Mouse (Mus musculus): ENCODE data around the gene Aes.

Gene Aes

DNA sequence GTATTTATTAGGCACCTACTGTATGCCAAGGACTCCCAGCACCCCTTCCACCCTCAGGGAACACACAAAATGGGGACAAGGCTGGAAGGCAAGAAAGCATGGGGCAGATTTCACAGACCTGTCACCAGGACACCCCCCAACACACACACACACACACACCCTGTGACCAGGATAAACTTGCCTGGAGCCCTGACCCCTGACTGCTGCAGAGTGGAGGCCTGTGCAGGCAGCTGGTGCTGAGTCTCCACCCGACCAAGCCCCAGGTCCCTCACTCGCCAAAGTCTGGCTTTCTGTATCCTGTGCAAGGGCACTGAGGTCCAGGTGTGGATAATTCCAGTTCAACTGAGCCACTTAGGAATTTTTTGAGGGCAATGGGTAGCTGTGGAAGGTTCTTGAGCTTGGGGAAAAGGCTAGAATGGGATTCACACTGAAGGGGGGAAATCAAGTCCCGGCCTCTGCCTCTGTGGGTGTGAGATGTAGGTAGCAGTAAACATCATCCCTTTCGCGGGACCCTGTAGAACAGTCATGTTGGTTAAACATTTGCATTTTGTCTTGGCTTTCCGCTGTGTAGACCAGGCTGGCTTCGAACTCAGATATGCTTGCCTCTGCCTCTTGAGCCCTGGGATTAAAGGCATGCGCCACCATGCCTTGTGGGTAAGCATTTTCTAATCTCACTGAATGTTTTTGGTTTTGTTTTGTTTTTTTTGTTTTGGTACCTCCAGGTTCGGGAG is 10.4 kb downstream of the Aes start:
- no peak for DNase-seq

DNA sequence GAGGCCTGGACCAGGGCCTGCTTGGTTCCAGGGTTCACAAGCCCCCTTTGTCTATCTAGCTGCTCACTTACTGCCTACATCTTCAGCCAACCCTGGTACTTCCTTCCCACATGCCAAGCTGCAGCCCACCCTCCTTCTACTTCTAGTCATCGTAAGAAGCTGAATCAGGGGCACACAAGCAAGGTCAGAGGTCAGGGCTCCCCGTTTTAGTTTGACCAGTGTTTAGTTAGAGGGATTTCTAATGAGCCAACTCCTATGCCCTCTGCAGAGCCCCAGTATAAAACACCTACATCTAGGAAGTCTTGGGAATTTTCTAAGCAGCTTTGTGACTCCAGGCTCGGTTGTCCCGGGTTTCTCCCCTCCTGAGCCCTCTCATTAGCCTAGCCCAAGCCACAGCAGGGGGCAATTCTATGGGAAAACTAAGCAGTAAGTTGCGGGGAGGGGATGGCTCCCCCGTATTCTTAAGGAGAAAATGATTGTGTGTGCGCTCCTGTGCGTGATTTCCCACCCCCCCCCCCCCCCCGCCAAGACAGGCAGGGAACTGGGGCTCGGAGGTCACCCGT is 11.0 kb downstream of the Aes start:
- no peak for DNase-seq

GRCm38 (mm10) chr10:81570831-81571500 is 11.7 kb downstream of the Aes start:
- DNase-seq, result peak; percentile 99

DNA sequence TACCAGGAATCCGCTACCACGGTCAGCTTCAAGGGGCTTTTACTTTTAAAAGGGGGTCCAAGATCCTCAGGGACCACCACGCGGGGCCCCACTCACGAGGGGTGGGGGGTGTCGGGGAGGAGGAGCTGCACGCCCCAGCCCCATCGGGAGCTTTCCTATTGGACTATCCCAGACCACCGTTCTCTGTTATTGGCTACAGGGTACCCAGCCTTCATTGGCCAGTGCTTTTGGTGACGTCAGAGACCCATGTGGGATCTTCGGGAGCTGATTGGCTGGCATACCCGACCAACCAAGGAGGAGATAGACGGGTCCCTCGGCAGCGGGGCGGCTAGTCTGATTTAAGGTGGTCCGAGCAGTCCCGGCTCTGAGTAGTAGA is 12.2 kb downstream of the Aes start:
- peak; percentile 100 for DNase-seq

DNA sequence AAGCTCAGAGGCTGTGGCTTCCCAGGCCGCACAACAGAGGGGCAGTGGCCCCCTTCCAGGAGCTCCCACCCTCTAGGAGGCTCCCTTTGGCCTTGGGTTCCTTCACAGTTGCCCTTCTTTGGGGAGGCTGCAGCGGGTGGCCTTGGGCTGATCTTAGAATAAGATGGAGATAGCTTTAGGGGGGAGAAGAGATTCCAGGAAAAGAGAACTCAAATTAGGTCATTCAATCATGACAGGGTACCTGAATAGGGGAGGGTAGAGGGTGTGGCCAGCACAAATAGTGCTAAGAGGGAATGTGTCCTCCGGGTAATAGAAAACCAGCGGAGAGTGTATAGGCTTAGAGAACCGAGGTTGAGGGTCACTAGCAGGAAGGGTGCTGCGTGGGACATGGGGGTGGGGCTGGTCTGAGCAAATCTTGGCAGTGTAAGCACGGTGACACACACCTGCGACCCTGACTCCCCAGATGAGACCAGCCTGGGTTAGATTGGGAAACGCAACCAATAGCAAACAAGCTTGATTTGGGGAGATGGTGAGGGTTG is 12.9 kb downstream of the Aes start:
- peak in 1 of 2 experiments; percentile 57 for DNase-seq

GRCm38 (mm10) chr10:81572975-81573374 is 13.7 kb downstream of the Aes start:
- DNase-seq, result peak; percentile 62 to 67

DNA sequence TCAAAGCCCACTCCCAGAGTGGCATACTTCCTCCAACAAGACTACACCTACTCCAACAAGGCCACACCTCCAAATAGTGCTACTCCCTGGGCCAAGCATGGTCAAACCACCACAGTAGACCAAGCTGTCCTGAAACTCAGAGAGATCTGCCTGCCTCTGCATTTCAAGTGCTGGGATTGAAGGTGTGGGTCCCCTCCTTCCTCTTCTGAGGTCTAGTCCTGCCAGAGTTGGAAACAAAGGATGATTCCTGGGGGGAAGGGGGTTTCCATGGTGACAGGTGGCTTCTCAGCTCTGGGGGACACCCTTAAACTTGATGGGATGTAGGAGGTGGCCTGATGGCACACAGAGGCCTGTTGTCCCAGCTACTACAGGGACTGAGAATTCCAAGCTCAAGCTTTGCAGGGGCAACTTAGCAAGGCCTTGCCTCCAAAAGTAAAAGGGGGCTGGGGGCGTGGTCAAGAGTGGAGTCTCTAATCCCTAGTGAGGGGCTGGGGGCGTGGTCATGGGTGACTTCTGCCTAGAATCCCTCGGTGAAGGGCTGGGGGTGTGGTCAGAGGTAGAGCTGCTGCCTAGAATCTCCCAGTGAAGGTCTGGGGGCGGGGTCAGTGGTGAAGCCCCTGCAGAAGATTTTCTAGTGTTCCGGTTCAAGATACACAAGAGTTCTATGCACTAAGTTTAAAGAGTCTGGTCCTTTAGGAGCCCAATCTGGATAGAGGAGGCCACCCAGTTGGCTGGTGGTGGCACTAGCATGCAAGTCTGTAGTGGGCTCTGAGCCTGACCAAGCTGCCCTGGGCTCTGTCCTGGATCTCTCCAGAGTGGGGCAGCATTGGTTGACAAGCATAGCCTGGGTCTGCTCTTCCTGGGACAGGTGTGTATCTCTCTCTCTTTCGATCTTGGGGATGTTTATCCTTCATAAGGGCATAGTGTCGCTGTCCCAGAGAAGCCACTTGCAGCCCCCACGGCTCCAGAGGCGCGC is 15.1 kb downstream of the Aes start, which contains the start of gene Tle2:
Gene Tle2 (plus strand): TSS at position 481 of the 976 bp plus-strand sequence.
- peak; percentile 63 to 68 for DNase-seq

GRCm38 (mm10) chr10:81575208-81575631 is 15.9 kb downstream of the Aes start:
- DNase-seq, result peak; percentile 73 to 76

DNA sequence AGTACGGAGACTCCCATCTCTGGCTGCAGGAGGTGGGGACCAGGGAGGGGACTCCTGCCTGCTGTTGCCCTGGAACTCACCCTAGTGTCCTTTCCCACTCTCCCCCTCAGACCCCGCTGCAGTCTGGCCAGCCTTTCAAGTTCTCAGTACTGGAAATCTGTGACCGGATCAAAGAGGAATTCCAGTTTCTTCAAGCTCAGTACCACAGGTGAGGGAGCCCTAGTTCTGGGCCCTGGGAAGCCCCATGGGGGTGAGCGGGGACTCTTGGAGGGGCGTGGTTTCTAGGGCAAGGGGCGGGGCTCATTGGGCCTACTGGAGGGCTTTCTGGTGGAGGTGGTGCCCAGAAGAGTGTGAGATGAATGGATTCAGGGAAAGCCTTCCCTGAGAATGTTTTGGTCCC is 16.4 kb downstream of the Aes start:
- DNase-seq, result no peak

DNA sequence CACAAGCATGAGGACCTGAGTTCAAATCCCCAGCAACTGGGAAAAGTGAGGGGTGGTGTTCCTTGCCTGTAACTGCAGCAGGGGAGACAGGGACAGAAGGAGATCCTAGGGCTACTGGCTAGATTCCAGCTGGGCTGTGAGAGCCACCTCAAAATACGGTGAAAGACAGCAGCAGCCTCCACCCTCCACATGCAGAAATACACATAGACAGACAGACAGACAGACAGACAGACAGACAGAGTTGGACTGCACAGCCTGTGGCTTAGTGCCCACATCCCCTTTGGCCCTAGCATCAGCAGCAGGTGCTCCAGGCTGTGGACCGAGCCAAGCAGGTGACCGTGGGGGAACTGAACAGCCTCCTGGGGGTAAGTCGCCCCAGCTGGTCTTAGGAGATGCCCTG is 20.7 kb downstream of the Aes start:
- peak; percentile 67 to 68 for DNase-seq

DNA sequence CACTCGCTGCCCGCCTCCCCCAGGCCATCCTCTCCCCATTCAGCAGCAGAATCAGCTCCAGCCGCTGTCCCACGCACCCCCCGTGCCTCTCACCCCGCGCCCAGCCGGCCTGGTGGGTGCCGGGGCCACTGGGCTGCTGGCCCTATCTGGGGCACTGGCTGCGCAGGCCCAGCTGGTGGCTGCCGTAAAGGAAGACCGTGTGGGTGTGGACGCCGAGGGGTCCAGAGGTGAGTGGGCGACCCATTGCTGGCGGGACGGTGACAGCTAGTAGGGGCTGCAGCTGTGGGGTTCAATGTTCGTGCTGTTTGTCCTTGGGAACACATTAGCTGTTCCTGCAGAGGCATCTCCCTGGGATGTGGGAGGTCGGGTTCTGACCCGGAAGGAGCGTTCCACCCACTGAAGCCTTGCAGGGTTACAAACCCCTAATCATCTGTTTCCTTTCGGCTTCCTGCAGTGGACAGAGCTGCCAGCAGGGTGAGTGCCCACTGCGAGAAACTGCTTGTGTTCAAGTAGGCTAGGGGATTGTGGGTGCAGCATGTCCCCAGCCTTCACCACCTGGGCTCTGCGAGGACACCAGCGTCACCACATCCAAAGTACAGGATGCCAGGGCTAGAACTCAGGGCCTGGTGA is 21.3 kb downstream of the Aes start:
- DNase-seq, result no peak

DNA sequence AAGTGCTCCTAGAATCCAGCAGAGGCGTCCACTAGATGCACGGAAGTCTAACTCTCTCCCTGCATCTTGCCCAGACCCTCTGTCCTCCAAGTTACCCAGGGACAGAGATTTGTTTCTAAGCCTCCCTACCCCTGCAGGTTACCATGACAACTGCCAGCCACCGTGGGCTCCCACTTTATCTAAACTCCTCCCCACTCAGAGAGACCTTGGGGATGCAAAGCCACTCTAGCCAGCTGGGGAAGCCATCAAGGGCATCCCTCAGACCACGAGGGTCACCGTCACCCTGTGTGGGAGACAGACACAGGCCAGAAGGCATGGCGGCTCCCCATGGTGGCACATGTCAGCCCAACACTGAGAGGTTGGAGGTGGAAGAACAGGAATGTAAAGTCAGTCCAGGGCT is 24.1 kb downstream of the Aes start:
- DNase-seq, result no peak

- DNase-seq, result no peak
Measured at GRCm38 (mm10) chr10:81588739-81589138, 29.5 kb downstream of the Aes start.

DNA sequence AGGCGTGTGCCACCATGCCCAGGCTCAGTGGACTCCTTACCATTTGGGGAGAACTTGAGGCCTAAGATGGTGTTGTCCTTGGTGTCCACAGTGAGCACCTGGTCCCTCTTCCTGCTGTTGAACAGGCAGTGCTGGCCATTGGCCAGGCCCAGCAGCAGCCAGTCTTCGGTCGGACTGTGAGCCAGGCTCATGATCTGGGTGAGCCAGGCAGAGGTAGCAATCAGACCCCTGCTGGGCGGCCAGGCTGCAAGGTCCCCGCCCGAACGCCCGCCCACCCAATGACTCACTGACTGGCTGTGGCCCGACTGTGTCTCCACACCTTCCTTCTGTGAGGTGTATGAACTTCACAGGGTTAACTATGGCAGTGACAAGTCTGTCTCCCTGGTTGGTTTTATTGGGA is 32.6 kb downstream of the Aes start:
- peak; percentile 61 to 66 for DNase-seq

DNA sequence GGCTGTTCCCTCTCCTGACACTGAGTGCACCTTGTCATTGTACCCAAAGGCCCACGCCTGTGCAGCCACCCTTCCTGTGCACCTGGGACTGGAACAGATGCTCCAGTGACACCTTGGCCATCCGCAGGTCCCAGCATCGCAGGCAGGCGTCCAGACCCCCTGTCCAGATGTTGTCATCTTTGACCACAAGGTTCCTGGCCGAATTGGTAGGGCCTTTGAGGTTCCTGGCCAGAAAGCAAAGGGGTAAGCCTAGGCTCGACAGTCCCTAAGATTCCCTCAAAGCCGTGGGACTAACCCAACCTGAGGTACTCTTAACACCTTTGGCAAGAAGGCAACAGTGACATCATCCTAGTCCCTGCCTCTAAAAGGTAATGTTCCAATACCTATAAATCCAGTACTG is 33.3 kb downstream of the Aes start:
- peak in 1 of 2 experiments; percentile 26 for DNase-seq

DNA sequence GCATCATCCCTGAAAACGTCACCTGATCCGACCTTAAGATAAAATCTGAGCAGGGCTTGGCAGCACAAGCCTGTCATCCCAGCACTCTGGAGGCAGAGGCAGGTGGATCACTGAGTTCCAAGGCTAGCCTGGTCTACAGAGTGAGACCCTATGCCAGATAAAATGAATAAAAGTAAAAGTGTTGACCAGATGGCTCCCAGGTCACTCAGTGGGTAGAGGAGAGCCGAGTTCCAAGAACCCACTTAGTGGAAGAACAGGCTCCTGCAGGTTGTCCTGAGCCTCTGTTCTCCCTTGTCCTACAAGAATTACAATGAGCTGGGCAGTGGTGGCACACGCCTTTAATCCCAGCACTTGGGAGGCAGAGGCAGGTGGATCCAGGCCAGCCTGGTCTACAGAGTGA is 33.9 kb downstream of the Aes start:
- peak in 1 of 2 experiments; percentile 3 for DNase-seq

- peak in 1 of 2 experiments; percentile 41 for DNase-seq
Measured at GRCm38 (mm10) chr10:81593935-81594334, 34.6 kb downstream of the Aes start.

GRCm38 (mm10) chr10:81595599-81595998 is 36.3 kb downstream of the Aes start:
- peak in 1 of 2 experiments; percentile 33 for DNase-seq

- peak; percentile 28 to 50 for DNase-seq
Measured at GRCm38 (mm10) chr10:81596611-81597010, 37.3 kb downstream of the Aes start.

- peak; percentile 79 to 83 for DNase-seq
Measured at GRCm38 (mm10) chr10:81597137-81597950, 38.1 kb downstream of the Aes start.

GRCm38 (mm10) chr10:81598342-81598741 is 39.1 kb downstream of the Aes start:
- peak in 1 of 2 experiments; percentile 8 for DNase-seq
